Mouse (Mus musculus) telencephalon, adult 2 months (tissue): Measurements from ENCODE around the gene Ccdc127.

Experiments used
- DNase-seq: peaks from one replicate; pipeline ENCODE4 v3.0.0-alpha.2; 2011; ENCODE audit warnings: low read depth, low spot score

Ccdc127 gene

GRCm38 (mm10) chr13:74389730-74390129 is 39.6 kb downstream of the Ccdc127 start:
- DNase-seq = no peak

GRCm38 (mm10) chr13:74390371-74390990 is 40.4 kb downstream of the Ccdc127 start, which contains the start of gene Zfp72:
TSS of gene Zfp72 (minus strand) at chr13:74390836.
- DNase-seq = peak; percentile 88

- no peak for DNase-seq
Observed at GRCm38 (mm10) chr13:74391156-74391555, 41.0 kb downstream of the Ccdc127 start.

- DNase-seq = no peak
Observed at GRCm38 (mm10) chr13:74399298-74399839, 49.3 kb downstream of the Ccdc127 start, which contains the start of gene Ftl1-ps1. TSS of gene Ftl1-ps1 (plus strand) at chr13:74399694.
